Mouse (Mus musculus): ENCODE results near the gene Hyal1. TPM values are rescaled to one million over a fixed set of nuclear protein-coding genes. Genes with fewer than 3 reads are reported as not detected.
A peak's percentile ranks its signal among the peaks of the same experiment; 100 is the strongest.

Hyal1 gene
- polyA plus RNA-seq, 1 experiment from 2014 or later = 9.0 TPM

DNA sequence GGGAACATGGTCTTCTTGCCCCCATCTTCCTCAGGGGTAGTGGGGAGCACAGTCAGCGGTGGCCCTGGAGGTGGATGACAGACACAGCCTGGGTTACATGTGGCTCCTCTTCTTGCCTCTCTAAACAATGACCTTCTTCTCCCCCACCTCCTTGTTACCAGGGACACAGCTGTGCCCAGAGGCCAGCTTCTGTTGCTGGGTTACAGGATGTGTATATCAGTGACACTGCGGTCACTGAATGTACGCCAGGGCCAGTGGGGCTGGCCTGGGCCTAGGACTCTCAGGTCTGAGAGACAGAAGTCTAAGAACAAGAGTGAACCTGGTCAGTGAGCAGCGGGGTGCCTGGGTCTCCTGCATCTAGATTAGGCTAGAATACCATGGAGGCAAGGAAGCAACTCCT is 38.3 kb downstream of the Hyal1 start:
- no peak for DNase-seq (ENCODE audit: low spot score)

DNA sequence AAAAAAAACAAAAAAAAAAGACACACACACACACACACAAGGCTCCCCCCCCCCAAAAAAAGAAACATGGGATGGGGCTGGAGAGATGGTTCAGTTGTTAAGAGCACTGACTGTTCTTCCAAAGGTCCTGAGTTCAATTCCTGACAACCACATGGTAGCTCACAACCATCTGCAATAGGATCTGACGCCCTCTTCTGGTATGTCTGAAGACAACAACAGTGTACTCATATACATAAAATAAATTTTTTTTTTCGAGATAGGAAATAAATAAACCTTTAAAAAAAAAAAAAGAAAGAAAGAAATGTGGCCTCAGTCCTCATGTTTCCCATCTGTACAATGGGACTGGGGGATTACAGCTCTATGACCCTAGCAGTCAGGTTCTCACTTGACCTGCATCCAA is 40.7 kb downstream of the Hyal1 start:
- no peak for DNase-seq (ENCODE audit: low spot score)

DNA sequence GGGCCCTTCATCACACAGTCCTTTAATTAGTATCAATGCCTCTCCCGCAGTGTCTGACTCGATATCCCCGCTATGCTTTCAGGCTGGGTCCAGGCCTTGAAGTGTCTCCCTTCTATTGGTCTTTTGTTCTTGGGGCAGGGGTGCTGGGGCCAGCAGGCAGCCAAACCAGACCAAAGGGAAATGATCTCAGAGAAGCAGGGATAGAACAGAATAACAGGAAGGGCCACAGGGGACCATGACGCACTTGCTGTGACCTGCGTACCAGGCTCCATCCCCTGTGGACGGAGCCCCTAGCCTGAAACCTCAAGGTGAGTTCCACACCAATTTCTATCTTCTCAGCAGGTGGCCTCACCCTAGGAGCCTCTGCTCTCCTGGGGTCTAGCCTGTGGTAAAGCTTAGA is 41.4 kb downstream of the Hyal1 start:
- no peak for DNase-seq (ENCODE audit: low spot score)

DNA sequence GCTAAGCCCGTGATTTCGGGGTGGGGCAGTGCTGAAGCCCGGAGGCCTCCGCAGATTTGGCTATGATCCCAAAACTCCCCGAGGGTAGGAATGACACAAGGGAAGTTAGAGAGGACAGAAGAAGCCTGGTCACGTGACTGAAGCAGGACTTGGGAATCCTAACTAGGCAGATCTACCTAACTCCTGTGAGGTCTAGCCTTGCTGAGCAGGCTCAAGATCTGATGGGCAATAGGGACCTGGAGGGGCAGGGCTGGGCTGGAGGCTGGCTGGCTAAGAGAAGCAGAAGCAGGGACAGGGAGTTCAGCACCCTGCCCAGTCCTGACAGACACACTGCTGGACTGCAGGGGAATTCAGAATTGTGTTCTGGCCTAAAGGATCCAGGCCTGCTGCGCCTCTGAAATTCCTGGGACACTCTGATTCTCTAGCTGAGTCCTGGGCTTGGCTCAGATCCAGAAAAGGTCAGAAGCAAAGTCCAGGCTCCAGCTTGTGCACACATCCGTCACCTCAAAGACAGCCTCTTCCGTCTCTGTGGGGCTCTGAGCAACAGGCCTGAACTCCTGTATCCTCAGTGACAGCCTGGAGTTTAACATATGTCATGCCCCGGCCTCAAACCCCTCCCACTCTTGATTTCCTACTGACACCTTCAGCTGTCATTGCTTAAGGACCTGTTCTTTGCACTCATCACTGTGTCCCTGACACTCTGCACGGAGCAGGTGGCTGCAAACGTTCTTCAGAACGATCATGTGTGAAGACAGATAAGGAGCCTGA is 42.2 kb downstream of the Hyal1 start:
- DNase-seq (ENCODE audit: low spot score) = no peak

DNA sequence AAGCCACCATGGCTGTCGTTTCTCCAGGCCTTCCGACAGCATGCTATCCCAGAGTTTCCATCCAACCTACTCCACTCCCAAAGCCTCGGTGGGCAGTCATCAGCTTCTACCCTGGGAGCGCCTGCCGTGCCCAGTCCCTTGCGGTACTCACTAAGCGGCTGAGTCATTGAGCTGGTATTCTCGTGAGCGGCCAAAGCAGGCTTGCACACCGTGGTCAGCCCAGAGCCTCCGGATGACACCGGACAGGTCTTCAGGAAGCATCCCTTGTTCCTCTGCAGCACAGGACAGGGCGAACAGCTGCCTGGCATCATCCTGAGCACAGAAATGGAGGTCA is 42.8 kb downstream of the Hyal1 start:
- DNase-seq (ENCODE audit: low spot score) = no peak

DNA sequence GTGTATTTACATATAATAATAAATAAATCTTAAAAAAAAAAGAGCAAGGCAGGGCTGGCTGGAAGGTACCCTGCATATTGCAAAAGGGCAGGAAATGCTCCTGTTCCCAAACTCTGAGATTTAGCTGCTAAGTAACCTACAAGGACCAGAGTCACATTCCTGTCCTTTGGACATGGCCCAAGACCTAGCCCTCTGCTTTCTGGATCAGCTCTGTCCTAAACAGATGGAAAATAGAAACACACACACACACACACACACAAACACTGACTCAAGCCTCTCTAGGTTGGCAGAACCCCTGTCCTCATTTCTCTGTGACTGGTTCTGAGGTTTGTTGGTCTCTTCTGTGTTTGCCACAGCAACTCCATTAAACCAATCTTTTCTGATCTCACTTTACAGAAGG is 44.2 kb downstream of the Hyal1 start:
- DNase-seq (ENCODE audit: low spot score) = no peak

DNA sequence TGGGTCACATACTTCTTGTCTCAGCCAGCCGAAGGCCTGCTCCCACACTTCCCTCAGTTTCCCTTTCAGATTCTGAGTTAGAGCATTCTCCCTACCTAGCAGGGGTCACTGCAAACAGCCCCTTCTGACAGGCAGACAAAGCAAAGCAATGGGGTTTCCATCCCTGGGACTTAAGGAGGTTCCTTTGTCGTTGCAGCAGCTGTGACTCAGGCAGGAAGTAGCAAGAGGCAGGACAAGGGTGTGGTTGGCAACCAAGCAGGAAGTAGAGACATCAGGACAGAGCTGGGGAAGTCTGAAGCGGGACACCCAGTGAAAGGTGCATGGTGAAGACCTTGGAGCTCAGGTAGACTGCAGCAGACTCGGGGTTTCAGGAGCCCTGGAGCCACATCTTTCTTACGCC is 47.8 kb downstream of the Hyal1 start:
- DNase-seq (ENCODE audit: low spot score) = peak; percentile 80

DNA sequence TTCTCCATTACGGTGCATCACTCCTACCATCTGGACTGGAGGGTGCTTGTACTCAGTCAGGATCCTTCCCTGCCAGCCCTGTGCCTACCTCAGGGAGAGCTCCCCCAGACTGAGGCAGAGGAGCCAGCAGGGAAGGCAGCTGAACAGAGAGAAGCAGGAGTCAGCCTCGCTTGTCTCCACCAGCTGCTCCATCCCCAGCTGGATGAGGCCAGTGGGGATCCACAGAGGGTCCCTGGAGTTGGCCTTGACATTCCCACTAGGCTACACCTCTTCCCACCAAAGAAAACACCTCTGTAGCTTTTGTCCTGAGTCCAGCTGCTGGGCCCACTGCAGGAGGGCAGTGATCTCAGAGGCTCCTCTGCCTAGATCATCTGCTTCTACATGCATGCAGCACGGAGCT is 48.2 kb downstream of the Hyal1 start:
- no peak for DNase-seq (ENCODE audit: low spot score)

DNA sequence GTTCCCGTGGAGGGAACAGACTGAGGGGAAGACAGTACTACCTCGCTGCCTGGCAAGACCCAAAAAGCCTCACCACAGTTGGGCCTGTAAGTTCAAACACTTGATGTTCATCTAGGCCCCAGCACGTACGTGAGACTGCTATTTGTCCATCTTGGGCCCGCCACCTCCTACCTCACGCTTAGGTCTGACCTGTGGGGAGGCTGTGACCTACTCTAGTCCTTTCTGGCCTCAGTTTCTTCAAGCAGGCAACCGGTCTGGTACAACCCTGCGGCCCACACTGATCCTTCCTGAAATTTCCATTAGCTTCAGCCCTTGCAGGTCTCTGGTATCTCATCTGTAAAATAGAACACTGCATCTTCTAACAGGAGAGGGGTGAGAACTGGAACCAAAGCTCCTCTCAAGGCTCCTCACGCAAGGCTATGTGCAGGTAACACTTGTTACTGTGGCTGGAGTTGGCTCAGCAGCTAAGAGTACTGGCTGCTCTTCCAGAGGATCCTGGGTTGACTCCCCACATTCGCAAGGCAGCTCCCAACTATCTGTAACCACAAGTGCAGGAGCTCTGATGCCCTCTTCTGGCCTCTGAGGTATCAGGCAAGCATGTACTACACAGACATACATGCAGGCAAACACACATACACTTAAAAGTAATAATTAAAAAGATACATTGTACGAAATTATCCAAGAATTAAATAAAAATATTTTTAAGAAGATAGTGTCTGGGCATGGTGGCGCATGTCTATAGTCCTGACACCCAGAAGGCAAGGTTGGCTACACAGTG is 48.8 kb downstream of the Hyal1 start:
- DNase-seq (ENCODE audit: low spot score) = no peak

DNA sequence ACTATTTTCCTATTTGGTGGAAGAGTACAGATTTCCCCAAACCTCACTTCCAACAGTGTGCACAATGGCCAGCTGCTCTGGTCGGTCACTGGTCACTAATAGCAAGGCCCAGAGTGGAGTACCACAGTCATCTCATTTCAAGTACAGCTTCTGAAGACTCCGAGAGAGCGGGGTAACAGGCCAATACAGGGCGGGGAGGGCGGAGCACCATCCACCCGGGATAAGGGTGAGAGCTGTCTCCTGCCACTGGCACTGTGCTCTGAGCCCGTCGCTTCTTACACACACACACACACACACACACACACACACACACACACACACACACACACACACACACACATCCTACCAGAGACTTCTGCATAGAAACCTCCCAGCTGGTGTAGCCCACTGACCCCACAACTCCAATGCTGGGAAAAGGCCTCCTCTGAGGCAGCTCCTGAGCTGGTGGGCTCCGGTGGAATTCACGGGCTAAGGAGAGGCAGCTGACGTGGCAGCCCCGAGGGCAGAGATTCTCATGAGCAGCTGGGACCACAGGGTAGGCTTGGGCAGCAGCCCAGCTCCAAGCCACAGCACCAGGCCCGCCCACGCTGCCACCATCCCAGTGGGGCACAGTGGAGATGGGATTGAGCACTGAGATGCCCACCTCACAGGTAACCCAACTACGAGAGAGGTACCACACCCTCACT is 49.6 kb downstream of the Hyal1 start:
- no peak for DNase-seq (ENCODE audit: low spot score)

DNA sequence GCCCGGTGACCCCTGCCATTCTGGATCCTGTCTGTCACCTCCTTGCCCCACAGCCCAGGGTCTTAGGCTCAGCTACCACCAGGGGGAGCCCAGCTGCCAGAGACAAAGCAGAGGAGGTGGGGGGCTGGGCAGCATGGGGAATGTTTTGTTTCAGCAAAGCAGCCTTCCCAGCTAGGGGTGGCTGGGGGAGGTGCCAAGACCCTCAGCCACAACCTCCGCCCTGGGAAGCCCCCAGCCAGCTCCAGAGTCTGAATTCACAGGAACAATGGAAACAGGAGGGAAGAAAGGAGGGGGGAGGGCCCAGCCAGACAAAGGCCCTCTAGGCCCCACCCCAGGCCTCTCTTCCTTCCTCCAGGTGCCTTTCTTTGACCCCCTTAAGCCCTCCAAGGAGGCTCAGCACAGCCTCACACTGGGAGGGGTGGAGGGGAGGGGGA is 50.1 kb downstream of the Hyal1 start:
- peak; percentile 88 for DNase-seq (ENCODE audit: low spot score)

DNA sequence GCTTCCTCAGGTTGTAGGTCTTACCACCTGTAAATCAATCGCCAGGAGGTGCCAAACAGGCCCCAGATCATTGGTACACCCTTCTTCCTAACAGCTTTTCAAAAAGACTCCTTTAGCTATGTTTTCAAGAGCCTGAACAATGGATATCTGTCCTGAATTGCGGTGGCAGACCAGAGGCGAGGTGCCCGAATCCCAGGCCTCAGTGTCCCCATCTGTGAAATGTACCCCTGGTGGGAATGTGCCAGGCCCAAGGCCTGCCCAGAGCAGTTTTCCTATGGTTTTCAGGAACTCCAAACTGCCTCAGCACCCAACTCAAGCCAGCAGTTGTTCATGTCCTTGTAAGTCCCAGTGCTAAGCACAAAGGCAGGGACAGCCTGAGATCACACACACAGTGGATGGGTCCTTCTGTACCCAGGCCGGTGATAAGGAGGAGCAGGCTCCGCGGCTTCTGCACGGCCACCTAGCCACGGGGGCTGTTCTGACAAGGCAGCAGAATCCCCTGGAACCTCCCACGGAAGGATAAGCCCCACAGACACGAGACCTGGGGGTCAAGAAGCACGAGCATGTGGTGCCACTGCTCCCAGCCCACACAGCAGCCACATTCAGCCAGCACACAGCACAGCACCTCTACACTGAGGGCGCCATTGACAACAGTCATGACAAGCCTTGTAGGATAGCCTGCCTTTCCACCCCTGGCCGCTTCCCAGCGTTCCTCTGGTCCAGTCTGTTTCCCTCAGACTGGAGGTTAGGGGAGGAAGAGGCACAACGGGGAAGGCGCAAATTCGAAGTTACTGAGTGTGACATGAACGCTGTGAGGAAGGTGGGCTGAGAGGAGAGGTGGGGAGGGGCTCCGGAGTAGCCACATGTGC is 50.9 kb downstream of the Hyal1 start:
- DNase-seq (ENCODE audit: low spot score) = no peak

DNA sequence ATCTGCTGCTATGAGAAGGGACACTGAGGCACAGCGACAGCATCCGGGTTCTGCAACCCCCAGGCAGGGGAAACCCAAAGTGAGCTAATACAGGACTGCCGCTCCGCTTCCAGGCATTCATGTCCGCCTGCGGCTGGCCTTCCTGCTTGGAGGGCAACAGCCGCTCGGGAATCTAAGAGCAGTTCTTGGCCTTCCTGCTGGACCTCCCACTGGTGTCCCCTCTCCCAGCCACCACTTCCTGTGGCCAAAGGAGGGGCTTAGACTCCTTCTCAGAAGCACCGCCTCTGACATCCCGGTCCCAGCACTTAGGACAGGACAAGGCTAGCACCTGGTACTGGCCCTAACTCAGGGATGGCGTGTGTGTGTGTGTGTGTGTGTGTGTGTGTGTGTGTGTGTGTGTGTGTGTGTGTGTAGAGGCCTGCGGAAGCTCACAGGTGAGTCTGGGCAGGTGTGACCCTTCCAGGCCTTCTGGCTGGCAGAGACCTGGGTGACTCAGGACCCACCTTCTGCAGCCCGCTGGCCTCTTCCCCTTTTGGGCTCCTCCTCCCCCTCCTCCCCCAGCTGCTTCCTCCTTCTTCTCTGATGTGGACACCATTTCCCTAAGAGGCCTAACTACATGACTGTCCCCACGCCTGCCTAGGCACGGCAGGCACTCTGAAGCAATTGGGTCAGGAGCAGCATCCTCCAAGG is 52.1 kb downstream of the Hyal1 start:
- no peak for DNase-seq (ENCODE audit: low spot score)

DNA sequence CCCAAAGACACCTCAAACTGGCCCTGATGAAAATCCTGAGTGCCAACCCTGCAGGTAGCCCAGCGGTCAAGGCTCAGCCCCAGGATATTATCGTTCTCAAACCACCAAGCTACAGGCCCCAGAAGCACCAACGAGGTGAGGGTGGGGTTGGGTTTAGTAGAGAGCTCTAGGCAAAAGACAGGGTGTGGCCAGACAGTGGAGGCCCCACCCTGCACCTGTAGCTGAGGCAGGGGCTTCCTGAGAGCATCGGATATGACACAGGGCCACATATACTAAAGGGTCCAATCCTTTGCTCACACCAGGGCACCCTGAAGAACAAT is 52.6 kb downstream of the Hyal1 start:
- DNase-seq (ENCODE audit: low spot score) = peak; percentile 31

DNA sequence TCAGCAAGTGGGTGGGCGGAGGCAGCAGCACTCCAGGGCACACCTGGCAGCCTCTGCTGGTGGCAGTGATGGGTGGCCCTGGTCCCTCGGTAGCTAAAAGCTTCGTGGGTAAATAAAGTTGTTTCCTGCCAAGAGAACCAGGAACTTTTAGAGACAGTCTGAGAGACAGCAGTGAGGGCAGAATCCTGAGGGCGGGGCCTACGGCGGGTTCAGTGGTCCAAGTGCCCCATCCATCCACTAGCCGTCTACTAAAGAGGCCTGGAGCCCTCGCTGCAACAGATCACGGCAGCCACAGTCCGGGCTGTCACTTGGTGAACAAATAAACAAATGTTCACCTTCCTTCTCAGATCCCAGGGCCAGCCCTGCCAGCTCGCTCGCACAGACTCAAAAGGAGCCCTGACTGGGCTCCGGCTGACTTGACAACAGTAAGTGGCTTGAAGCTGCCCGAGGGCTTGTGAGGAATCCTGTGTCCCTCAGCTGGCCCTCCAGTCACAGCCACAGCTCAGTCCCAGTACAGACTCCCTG is 53.2 kb downstream of the Hyal1 start:
- DNase-seq (ENCODE audit: low spot score) = peak; percentile 56

DNA sequence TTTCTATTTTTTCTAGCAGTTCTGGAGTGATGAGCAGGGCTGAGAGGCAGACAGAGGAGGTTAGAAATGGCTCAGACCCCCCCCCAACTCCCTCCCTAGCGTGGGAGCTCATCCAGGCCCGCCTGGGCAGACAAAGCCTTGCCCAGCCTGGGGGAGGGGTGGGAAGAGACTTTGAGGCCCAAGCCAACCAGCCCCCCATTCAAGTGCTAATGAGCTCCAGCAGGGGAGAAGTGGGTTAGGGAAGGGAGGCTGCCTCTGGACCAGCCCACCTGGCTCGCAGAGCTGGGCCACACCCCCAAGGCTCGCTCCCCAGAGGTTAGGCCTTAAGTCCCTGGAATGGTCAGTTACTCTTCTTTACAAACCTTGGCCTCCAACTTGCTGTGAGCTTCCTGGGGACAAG is 53.8 kb downstream of the Hyal1 start:
- DNase-seq (ENCODE audit: low spot score) = no peak
